Mouse (Mus musculus) limb, embryonic 12.5 days (tissue): Measurements from ENCODE around the gene Zfp526. TPM values are rescaled to one million over a fixed set of nuclear protein-coding genes. Genes with fewer than 3 reads are reported as not detected.
"Not testable (repeated sequence)": the region's sequence is repeated elsewhere in the genome, so short reads cannot be mapped to it uniquely, and the experiment has no call there.

Experiments
- ATAC-seq: fragments of 200-750 bp; cut with Nextera tagmentation; 2 replicates; pipeline ENCODE4 v1.8.0; 2017; ENCODE audit warnings: low read depth, moderate TSS enrichment; ENCODE audit not compliant: insufficient number of reproducible peaks, insufficient read depth, low FRiP score, low TSS enrichment
- H3K27ac ChIP-seq: fragments of 300-500 bp; sonication (generic); 2 replicates; pipeline ENCODE4 v1.5.1; 2016; ENCODE audit warnings: mild to moderate bottlenecking, moderate library complexity
- H3K27me3 ChIP-seq: fragments of 300-500 bp; sonication (generic); 2 replicates; pipeline ENCODE4 v1.6.1; 2016; ENCODE audit warnings: mild to moderate bottlenecking, moderate library complexity
- H3K36me3 ChIP-seq: fragments of 300-500 bp; sonication (generic); 2 replicates; pipeline ENCODE4 v1.6.1; 2016; ENCODE audit warnings: mild to moderate bottlenecking, moderate library complexity
- H3K4me1 ChIP-seq: fragments of 300-500 bp; sonication (generic); replicated peaks from 2 replicates; pipeline ENCODE4 v1.6.1; 2016
- H3K4me2 ChIP-seq: fragments of 300-500 bp; sonication (generic); 2 replicates; pipeline ENCODE4 v1.6.1; 2016; ENCODE audit warnings: mild to moderate bottlenecking, moderate library complexity
- H3K4me3 ChIP-seq: fragments of 300-500 bp; sonication (generic); replicated peaks from 2 replicates; pipeline ENCODE4 v1.5.1; 2016; ENCODE audit warnings: mild to moderate bottlenecking
- H3K9ac ChIP-seq: fragments of 300-500 bp; sonication (generic); replicated peaks from 2 replicates; pipeline ENCODE4 v1.6.1; 2016; ENCODE audit warnings: mild to moderate bottlenecking, moderate library complexity
- H3K9me3 ChIP-seq: fragments of 300-500 bp; sonication (generic); 2 replicates; pipeline ENCODE4 v1.6.1; 2016; ENCODE audit warnings: mild to moderate bottlenecking, moderate library complexity
- WGBS: fragments of 180-500 bp; shearing (Covaris S2); methylation state at CpG from one replicate; pipeline ENCODE4 v1.1.7; 2016; 5-methylcytosine and 5-hydroxymethylcytosine counted together
- polyA plus RNA-seq: library from polyadenylated mRNA; unstranded; fragments of >200 nt; fragmentation: Nextera tagmentation; extraction: Ambion mirVana; gene quantifications from 2 replicates; pipeline ENCODE4 v1.2.1, GENCODE M21; 2016

Zfp526 gene
- polyA plus RNA-seq, 1 experiment from 2014 or later = 3.4 TPM

DNA sequence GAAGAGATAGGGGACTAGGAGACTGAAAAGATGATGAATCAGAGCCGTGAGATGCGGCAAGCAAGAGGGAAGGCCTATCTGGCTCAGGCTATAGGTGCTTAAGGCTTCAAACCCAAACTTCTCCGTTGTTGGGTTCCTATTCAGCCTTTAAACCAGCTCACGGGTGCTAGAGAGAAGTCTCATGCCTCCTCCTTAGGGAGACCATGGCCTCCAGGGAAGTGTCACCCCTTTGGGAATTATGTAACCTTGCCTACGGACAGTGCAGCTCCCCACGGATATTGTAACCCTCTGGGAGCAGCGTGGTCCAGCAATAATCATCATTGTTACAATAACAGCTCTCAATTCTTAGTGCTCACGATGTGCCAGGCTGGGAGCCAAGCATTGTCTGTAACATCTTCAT is 30.6 kb downstream of the Zfp526 start:
- peak overlapping the region; percentile 97 for H3K9ac ChIP-seq
- H3K36me3 ChIP-seq = no peaks in the 10 kb centered on the region
- H3K27me3 ChIP-seq = no peaks in the 10 kb centered on the region
- no peak for ATAC-seq
- 22% methylated on average over 8 of the region's 8 CpGs for WGBS
- H3K27ac ChIP-seq = peak overlapping the region; percentile 99
- peak overlapping the region; percentile 95 for H3K4me2 ChIP-seq
- peaks cover 29% of the 10 kb centered on the region for H3K4me1 ChIP-seq
- H3K4me3 ChIP-seq = peak overlapping the region; percentile 95
- H3K9me3 ChIP-seq = no peaks in the 10 kb centered on the region

- no peaks in the 10 kb centered on the region for H3K9me3 ChIP-seq
- peaks cover 8% of the 10 kb centered on the region; the same call in 1 of the 2 replicates for H3K4me1 ChIP-seq
- no peaks in the 10 kb centered on the region for H3K27me3 ChIP-seq
- H3K4me3 ChIP-seq = no peak overlapping the region
- no peak overlapping the region for H3K9ac ChIP-seq
- H3K36me3 ChIP-seq = no peaks in the 10 kb centered on the region
- H3K4me2 ChIP-seq = no peak overlapping the region
- ATAC-seq = no peak
- WGBS = 84% methylated on average over 1 of the region's 1 CpGs
- no peak overlapping the region for H3K27ac ChIP-seq
Observed at GRCm38 (mm10) chr7:25261896-25262295, 40.7 kb downstream of the Zfp526 start.

GRCm38 (mm10) chr7:25263968-25264870 is 43.0 kb downstream of the Zfp526 start:
- no peak for ATAC-seq
- Histone ChIP-seq H3K4me2 (no peak overlapping the region), H3K4me1 (peaks cover 15% of the 10 kb centered on the region), H3K27ac (no peak overlapping the region), H3K9me3 (no peaks in the 10 kb centered on the region), H3K4me3 (no peak overlapping the region), H3K9ac (no peak overlapping the region), H3K27me3 (no peaks in the 10 kb centered on the region), H3K36me3 (no peaks in the 10 kb centered on the region)
- 28% methylated on average over 17 of the region's 17 CpGs for WGBS

GRCm38 (mm10) chr7:25265743-25266142 is 44.5 kb downstream of the Zfp526 start:
- H3K4me3 ChIP-seq, H3K9me3 ChIP-seq, H3K9ac ChIP-seq, H3K36me3 ChIP-seq, H3K4me2 ChIP-seq, H3K27ac ChIP-seq, H3K27me3 ChIP-seq, ATAC-seq: not testable (repeated sequence)
- WGBS = 95% methylated on average over 5 of the region's 5 CpGs
- peaks cover 25% of the 10 kb centered on the region for H3K4me1 ChIP-seq

DNA sequence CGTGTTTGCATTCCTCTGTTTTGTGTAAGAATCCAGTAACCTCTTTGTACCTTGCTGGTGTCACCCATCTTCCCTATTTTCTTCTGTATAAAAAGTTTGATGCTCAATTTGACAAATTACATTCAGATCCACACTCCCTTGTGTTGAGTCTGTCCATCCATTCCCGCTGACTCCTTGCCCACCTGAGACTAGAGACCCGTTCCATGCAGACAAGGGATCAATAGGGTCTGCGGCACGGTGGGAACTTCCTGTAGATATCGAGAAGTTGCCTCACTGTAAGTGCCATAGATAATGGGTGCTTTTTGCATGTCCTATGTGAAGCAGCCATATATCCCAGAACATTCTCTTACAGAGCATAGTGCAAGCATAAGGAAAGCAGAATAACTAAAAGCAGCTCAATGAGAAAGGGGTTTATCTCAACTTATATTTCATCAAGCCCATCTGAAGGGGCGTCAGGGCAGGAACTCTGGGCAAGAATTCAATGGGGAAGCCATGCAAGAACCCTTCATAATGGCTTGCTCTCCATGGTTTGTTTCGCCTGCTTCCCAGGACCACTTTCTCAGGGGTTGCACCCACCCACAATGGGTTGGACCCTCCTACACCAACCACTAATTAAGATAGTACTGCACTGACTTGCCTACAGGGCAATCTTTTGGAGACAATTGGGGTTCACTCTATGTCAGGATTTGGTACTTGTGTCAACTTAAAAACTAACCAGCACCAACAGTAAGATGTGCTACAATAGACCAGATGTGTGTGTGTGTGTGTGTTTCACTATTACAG is 45.1 kb downstream of the Zfp526 start:
- no peaks in the 10 kb centered on the region for H3K9me3 ChIP-seq
- H3K4me1 ChIP-seq = peaks cover 25% of the 10 kb centered on the region
- peak overlapping the region; percentile 72; the same call in 1 of the 2 replicates for H3K4me3 ChIP-seq
- H3K27me3 ChIP-seq = no peaks in the 10 kb centered on the region
- H3K4me2 ChIP-seq = peak overlapping the region; percentile 59
- no peak for ATAC-seq
- H3K36me3 ChIP-seq = peaks cover 7% of the 10 kb centered on the region
- 91% methylated on average over 8 of the region's 8 CpGs for WGBS
- H3K27ac ChIP-seq = no peak overlapping the region
- no peak overlapping the region for H3K9ac ChIP-seq

DNA sequence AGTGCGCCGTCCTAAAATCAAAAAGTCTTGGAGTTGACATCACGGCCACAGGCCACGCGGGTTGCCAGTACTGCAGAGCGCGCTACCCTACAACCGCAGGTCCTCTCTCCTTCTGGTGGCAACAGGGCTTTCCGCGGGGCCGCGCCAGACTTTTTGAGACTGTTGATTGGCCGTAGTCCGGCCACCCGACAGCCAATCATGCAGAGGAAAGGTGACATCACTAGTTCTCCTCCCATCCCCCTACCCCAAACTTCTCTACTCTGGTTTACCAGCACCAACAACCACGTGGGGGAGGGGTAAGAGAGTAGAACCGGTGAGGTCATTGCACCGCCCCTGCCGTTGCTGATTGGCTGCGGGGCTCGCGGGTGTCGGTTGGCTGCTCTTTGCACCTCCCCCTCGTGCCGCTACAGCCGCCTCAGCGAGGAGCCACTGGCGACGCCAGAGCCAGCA is 46.1 kb downstream of the Zfp526 start, which contains the start of gene Cic:
Gene Cic (plus strand): TSS at position 404 of the 450 bp plus-strand sequence.
- peak within 1 kb of the TSS; percentile 81 for H3K4me2 ChIP-seq
- peak; percentile 83 for ATAC-seq
- H3K27me3 ChIP-seq = no peaks in the 10 kb centered on the region
- H3K4me3 ChIP-seq = peak within 1 kb of the TSS; percentile 72
- H3K9ac ChIP-seq = peak within 1 kb of the TSS; percentile 68
- H3K4me1 ChIP-seq = peaks cover 25% of the 10 kb centered on the region
- peaks cover 17% of the 10 kb centered on the region for H3K36me3 ChIP-seq
- H3K27ac ChIP-seq = peak within 1 kb of the TSS; percentile 88
- whole genome bisulfite sequencing = under 1% methylated on average over 29 of the region's 29 CpGs
- H3K9me3 ChIP-seq = no peaks in the 10 kb centered on the region

DNA sequence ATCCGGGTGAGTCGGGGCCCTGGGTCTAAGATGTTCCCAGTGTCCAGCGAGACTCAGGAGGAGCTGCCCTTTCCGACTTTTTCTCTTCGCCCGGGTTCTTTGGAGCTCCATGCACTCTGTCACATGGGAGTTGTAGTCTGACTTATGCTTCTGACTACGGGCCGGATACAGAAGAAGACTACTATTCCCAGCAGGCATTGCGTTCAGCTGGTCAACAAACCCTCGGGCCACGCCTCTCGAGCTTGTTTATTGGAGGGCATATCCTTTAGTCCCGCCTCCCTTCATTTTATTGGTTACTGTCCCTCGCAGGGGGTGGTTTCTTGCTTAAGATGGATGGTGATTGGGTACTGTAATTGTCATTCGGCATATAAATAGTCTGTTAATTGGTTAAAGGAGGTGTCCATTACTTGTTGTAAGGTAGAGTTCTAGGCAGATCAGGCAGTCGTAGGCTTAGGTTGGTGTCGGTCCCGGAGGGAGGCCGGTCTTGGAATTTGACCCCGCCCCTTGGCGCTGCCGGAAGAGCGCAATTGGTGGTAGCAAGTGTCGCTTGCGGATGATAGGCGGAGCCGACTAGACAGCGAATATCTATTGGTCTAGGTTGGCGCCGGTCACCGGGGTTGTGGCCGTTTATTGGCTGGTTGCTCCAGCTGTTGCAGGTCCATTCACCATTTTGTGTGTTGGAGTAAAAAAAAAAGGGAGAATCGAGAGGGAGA is 46.7 kb downstream of the Zfp526 start:
- H3K27me3 ChIP-seq = no peaks in the 10 kb centered on the region
- peaks cover 22% of the 10 kb centered on the region for H3K36me3 ChIP-seq
- peak overlapping the region; percentile 68 for H3K9ac ChIP-seq
- peaks cover 25% of the 10 kb centered on the region for H3K4me1 ChIP-seq
- peak overlapping the region; percentile 72 for H3K4me3 ChIP-seq
- peak overlapping the region; percentile 81 for H3K4me2 ChIP-seq
- ATAC-seq = peak; percentile 96
- H3K27ac ChIP-seq = peak overlapping the region; percentile 88
- no peaks in the 10 kb centered on the region for H3K9me3 ChIP-seq
- WGBS = under 1% methylated on average over 33 of the region's 33 CpGs

DNA sequence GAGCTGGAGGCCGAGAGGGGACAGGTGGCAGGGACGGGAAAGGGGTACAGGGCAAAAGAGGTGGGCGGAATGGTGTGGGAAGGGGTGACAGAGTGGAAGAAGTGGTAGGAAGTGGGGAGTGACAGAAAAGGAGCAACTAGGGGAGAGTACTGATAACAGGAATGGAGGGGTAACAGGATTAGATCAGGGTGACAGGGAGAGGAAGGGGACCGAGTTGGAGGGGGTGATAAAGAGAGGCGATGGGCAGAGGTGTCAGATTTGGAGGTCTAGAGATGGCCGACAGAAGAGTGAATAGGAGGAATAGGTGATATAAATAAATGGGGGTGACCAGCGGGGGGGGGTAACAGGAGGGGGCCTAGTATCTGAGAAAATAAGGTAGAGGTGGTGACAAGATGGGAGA is 47.4 kb downstream of the Zfp526 start:
- Histone ChIP-seq H3K36me3 (peaks cover 29% of the 10 kb centered on the region), H3K9ac (peak overlapping the region; percentile 68), H3K4me3 (peak overlapping the region; percentile 72), H3K27me3 (no peaks in the 10 kb centered on the region), H3K4me1 (peaks cover 25% of the 10 kb centered on the region), H3K27ac (peak overlapping the region; percentile 85), H3K9me3 (no peaks in the 10 kb centered on the region), H3K4me2 (peak overlapping the region; percentile 81)
- WGBS = 4% methylated on average over 7 of the region's 7 CpGs
- ATAC-seq = no peak

GRCm38 (mm10) chr7:25269029-25269428 is 47.8 kb downstream of the Zfp526 start:
- H3K4me1 ChIP-seq = peaks cover 24% of the 10 kb centered on the region
- 45% methylated on average over 4 of the region's 4 CpGs for WGBS
- no peaks in the 10 kb centered on the region for H3K9me3 ChIP-seq
- peak overlapping the region; percentile 68 for H3K9ac ChIP-seq
- H3K36me3 ChIP-seq = peaks cover 31% of the 10 kb centered on the region
- peak overlapping the region; percentile 81 for H3K4me2 ChIP-seq
- no peak for ATAC-seq
- H3K27me3 ChIP-seq = no peaks in the 10 kb centered on the region
- H3K27ac ChIP-seq = peak overlapping the region; percentile 62; the same call in 1 of the 2 replicates
- peak overlapping the region; percentile 72 for H3K4me3 ChIP-seq

DNA sequence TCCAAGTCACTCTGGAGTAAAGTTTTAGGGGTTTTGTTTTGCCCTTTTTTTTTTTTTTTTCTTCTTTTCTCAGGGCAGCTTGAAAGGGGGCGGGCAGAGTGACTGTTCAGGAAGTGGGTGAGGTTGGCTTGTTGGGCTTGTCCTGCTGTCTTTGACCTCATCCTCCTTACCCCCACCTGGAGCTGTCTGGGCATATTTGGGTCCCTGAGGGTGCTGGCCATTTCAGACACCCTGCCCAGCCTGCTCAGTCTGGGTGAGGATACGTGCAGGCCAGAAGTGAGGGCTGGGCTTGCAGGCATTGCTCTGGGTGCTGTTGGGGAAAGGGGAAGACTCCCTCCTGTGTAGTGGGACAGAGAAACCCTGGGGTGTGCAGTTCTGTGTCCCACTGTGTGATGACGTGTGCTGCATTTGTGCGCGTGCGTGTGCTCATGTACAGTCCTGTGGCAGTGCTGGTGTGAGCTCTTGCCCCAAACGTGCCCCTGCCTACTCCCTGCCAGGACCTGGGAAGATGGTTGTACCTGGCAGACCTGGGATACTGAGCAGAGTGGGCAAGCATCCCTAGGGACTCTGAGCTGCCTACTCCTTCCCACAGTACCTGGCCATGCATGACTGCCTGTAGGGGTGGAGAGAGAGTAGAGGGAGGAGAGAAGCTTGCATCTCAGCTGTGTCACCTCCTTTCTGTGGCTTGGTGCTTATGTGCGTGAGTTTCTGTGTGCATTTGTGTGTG is 48.5 kb downstream of the Zfp526 start:
- Histone ChIP-seq H3K4me2 (peak overlapping the region; percentile 81), H3K27ac (no peak overlapping the region), H3K9ac (peak overlapping the region; percentile 68; the same call in 1 of the 2 replicates), H3K9me3 (no peaks in the 10 kb centered on the region), H3K4me3 (peak overlapping the region; percentile 72), H3K36me3 (peaks cover 31% of the 10 kb centered on the region), H3K4me1 (peaks cover 29% of the 10 kb centered on the region), H3K27me3 (no peaks in the 10 kb centered on the region)
- WGBS = 85% methylated on average over 8 of the region's 8 CpGs
- no peak for ATAC-seq
